Mouse (Mus musculus): ENCODE results near the gene Plod3. TPM values are rescaled to one million over a fixed set of nuclear protein-coding genes. Genes with fewer than 3 reads are reported as not detected.

Plod3 gene
- total RNA-seq, 2 experiments from 2014 or later, result 74.8 to 176 TPM

Other genes with a start within 250 kb of the Plod3 start
- gene Col26a1, start 103.8 kb upstream of the Plod3 start, total RNA-seq (2015), result not detected in 2 replicates
- not detected in 2 replicates for gene Col26a1, start 103.8 kb upstream of the Plod3 start, total RNA-seq (2017)
- 9.4 and 12.7 TPM in 2 replicates for gene Ift22, start 78.9 kb upstream of the Plod3 start, total RNA-seq (2015)
- gene Ift22, start 78.9 kb upstream of the Plod3 start, total RNA-seq (2017), result 2.0 and 3.7 TPM in 2 replicates
- gene Fis1, start 33.7 kb upstream of the Plod3 start, total RNA-seq (2015), result 288 and 310 TPM in 2 replicates
- gene Fis1, start 33.7 kb upstream of the Plod3 start, total RNA-seq (2017), result 117 and 147 TPM in 2 replicates
- gene Cldn15, start 20.4 kb upstream of the Plod3 start, total RNA-seq (2015), result 13.3 and 15.8 TPM in 2 replicates
- gene Cldn15, start 20.4 kb upstream of the Plod3 start, total RNA-seq (2017), result 7.1 and 15.9 TPM in 2 replicates
- 106 and 133 TPM in 2 replicates for gene Znhit1, start 1.0 kb downstream of the Plod3 start, total RNA-seq (2015)
- 57.7 and 67.9 TPM in 2 replicates for gene Znhit1, start 1.0 kb downstream of the Plod3 start, total RNA-seq (2017)
- gene Vgf, start 39.4 kb downstream of the Plod3 start, total RNA-seq (2015), result not detected in 2 replicates
- not detected in 2 replicates for gene Vgf, start 39.4 kb downstream of the Plod3 start, total RNA-seq (2017)
- gene Ap1s1, start 59.1 kb downstream of the Plod3 start, total RNA-seq (2015), result 19.1 and 19.6 TPM in 2 replicates
- gene Ap1s1, start 59.1 kb downstream of the Plod3 start, total RNA-seq (2017), result 43.3 and 47.2 TPM in 2 replicates
- gene Serpine1, start 85.2 kb downstream of the Plod3 start, total RNA-seq (2015), result not detected in 2 replicates
- not detected in 2 replicates for gene Serpine1, start 85.2 kb downstream of the Plod3 start, total RNA-seq (2017)
- gene Trim56, start 129.2 kb downstream of the Plod3 start, total RNA-seq (2015), result 12.4 and 13.5 TPM in 2 replicates
- gene Trim56, start 129.2 kb downstream of the Plod3 start, total RNA-seq (2017), result 28.7 and 32.4 TPM in 2 replicates
- gene Muc3, start 162.3 kb downstream of the Plod3 start, total RNA-seq (2015), result not detected in 2 replicates
- not detected in 2 replicates for gene Muc3, start 162.3 kb downstream of the Plod3 start, total RNA-seq (2017)
- 0.87 and 1.4 TPM in 2 replicates for gene Muc3a, start 225.4 kb downstream of the Plod3 start, total RNA-seq (2015)
- 0.08 and 0.29 TPM in 2 replicates for gene Muc3a, start 225.4 kb downstream of the Plod3 start, total RNA-seq (2017)

All from megakaryocyte, adult 5-6 weeks (primary cell).